Mouse (Mus musculus) neural tube, postnatal 0 days (tissue): Measurements from ENCODE around the gene Cgnl1. TPM values are rescaled to one million over a fixed set of nuclear protein-coding genes. Genes with fewer than 3 reads are reported as not detected.

Experiments
- polyA plus RNA-seq: library from polyadenylated mRNA; unstranded; fragments of >200 nt; fragmentation: Nextera tagmentation; extraction: Ambion mirVana; gene quantifications from 2 replicates; pipeline ENCODE4 v1.2.1, GENCODE M21; 2015

Cgnl1 gene
- polyA plus RNA-seq: 8.7 and 9.6 TPM in 2 replicates

GRCm38 (mm10) chr9:71770991-71771767 lies at the start of gene Cgnl1:
Gene Cgnl1 (minus strand): TSS chr9:71771602.

DNA sequence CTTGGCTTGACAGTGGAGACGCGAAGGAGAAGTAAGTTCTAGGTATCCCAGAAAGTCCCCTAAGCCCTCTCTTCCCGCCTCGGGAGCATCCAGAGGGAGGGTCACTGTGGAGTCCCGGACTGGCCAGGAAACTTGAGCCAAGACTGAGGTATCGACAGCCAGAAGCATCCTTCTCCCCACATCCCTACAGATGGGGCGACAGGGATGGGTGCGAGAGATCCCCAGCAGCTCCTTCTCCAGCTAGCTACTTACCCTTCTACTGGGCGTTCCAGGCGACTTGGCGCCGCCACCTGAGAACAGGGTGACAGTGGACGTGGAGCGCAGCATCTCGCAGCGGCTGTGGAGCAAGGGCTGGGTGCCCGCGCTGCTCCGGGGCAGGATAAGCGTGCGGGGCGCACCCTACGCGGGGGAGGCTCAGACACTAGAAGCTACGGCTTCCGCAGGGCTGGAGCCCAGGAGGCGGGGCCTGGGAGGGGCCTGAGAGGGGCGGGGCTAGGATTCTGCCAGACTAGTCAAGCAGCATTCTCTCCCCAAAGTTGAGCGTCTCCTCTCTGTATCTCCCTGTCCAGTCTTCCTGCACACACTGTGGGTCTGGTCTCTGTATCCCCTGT lies 179.4 kb downstream of the Cgnl1 start, which contains the start of gene Myzap:
Gene Myzap (minus strand): TSS at position 423 of the 611 bp plus-strand sequence.

Other genes with a start within 250 kb of the Cgnl1 start
- 1.8 and 2.3 TPM in 2 replicates for gene Myzap, start 179.2 kb downstream of the Cgnl1 start, polyA plus RNA-seq